Mouse (Mus musculus): Measurements from ENCODE around the gene Ralgds. TPM values are rescaled to one million over a fixed set of nuclear protein-coding genes. Genes with fewer than 3 reads are reported as not detected.

Gene Ralgds
- polyA plus RNA-seq, 1 experiment from 2014 or later: 12.2 TPM

GRCm38 (mm10) chr2:28525219-28525942 is 12.5 kb downstream of the Ralgds start:
- 19% methylated on average over 11 of the region's 11 CpGs for WGBS (ENCODE audit: insufficient replicate concordance)
- peaks cover 26% of the 10 kb centered on the region for H3K4me1 ChIP-seq (ENCODE audit: control insufficient read depth, insufficient read depth, low read length)
- H3K27ac ChIP-seq (ENCODE audit: low read depth, low read length): peak overlapping the region; percentile 66
- H3K9ac ChIP-seq (ENCODE audit: low read depth, low read length): peak overlapping the region; percentile 58; the same call in 1 of the 2 replicates
- no peak overlapping the region for H3K4me3 ChIP-seq (ENCODE audit: low read depth, low read length)
- H3K9me3 ChIP-seq (replicated peaks; ENCODE audit: control insufficient read depth, low read length): no peaks in the 10 kb centered on the region
- ATAC-seq (replicated peaks; ENCODE audit: insufficient number of reproducible peaks, low FRiP score, low TSS enrichment): peak; percentile 89
- H3K36me3 ChIP-seq (ENCODE audit: control insufficient read depth, insufficient read depth, low read length): no peaks in the 10 kb centered on the region
- peak overlapping the region; percentile 47 for H3K4me2 ChIP-seq
- H3K27me3 ChIP-seq (ENCODE audit: control insufficient read depth, insufficient read depth, low read length): no peaks in the 10 kb centered on the region

GRCm38 (mm10) chr2:28525943-28526876 is 13.3 kb downstream of the Ralgds start:
- Histone ChIP-seq H3K9ac (ENCODE audit: low read depth, low read length) (peak overlapping the region; percentile 43; the same call in 1 of the 2 replicates), H3K4me2 (peak overlapping the region; percentile 47; the same call in 1 of the 2 replicates), H3K4me1 (ENCODE audit: control insufficient read depth, insufficient read depth, low read length) (peaks cover 26% of the 10 kb centered on the region), H3K27ac (ENCODE audit: low read depth, low read length) (peak overlapping the region; percentile 66), H3K36me3 (ENCODE audit: control insufficient read depth, insufficient read depth, low read length) (no peaks in the 10 kb centered on the region), H3K9me3 (replicated peaks; ENCODE audit: control insufficient read depth, low read length) (no peaks in the 10 kb centered on the region), H3K4me3 (ENCODE audit: low read depth, low read length) (no peak overlapping the region), H3K27me3 (ENCODE audit: control insufficient read depth, insufficient read depth, low read length) (no peaks in the 10 kb centered on the region)
- WGBS (ENCODE audit: insufficient replicate concordance): 40% methylated on average over 12 of the region's 12 CpGs
- no peak for ATAC-seq (replicated peaks; ENCODE audit: insufficient number of reproducible peaks, low FRiP score, low TSS enrichment)

DNA sequence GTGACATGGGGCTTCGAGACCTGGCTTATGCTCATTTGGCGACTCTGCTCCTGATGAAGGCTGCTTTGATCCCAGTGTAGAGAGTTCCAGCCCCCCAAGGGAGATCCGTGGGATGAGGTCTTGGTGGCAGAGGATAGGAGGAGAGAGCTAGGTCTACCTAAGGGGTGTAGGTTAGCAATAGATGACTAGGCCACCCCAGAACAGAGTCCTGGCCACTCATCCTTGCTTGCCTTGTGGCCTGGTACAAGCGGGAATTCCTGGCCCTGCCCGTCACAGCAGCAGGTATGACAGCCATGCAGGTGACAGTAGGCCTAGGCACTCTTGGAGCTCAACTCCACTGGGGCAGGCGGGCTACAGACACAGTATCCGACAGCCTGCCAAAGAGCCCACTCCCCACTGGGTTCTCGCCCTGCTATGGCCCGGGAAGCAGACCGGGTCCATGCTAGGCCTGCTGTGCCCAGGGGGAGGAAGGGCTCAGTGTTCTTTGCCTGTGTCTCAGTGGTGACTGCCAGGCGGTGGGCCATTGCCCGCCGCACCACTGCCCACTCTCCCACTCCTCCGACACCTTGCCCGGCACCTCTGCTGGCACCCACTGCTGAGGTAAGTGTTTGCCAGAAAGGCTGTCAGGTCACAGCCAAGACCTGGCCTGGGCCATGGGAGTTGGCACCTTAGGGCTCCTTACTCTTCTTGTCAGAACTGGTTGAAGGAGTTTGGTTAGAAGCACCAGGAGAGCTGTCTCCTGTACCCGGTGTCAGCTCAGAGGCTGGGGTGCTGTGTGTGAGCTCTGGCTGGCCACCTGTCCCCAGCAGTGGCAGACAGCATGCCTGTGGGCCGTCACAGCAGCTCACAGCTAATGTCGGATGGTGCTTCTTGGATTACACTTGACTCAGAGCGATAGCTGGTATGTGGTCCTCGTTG is 14.8 kb downstream of the Ralgds start:
- WGBS (ENCODE audit: insufficient replicate concordance): 81% methylated on average over 20 of the region's 20 CpGs
- peaks cover 36% of the 10 kb centered on the region for H3K4me1 ChIP-seq (ENCODE audit: control insufficient read depth, insufficient read depth, low read length)
- no peaks in the 10 kb centered on the region for H3K36me3 ChIP-seq (ENCODE audit: control insufficient read depth, insufficient read depth, low read length)
- no peak overlapping the region for H3K4me2 ChIP-seq
- no peaks in the 10 kb centered on the region for H3K27me3 ChIP-seq (ENCODE audit: control insufficient read depth, insufficient read depth, low read length)
- no peak overlapping the region for H3K4me3 ChIP-seq (ENCODE audit: low read depth, low read length)
- H3K9me3 ChIP-seq (replicated peaks; ENCODE audit: control insufficient read depth, low read length): no peaks in the 10 kb centered on the region
- no peak overlapping the region for H3K9ac ChIP-seq (ENCODE audit: low read depth, low read length)
- no peak for ATAC-seq (replicated peaks; ENCODE audit: insufficient number of reproducible peaks, low FRiP score, low TSS enrichment)
- no peak overlapping the region for H3K27ac ChIP-seq (ENCODE audit: low read depth, low read length)

DNA sequence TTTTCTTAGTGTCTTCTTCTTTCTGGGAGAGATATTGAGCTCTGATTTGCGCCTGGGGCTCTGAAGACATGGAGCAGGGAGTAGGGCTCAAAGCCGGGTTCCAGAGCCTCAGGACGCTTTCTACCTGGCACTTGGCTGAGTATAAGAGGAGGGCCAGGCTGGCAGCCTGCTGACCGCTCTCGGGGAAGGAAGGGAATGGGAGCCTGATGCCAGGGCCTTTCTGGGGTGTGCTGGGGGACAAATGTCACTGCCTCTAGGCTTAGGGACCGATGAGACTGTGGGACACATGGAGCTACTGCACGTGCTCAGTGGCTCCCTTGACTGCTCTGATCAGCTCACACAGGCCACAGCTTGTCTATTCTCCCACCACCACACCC is 15.4 kb downstream of the Ralgds start:
- Histone ChIP-seq H3K36me3 (ENCODE audit: control insufficient read depth, insufficient read depth, low read length) (no peaks in the 10 kb centered on the region), H3K4me1 (ENCODE audit: control insufficient read depth, insufficient read depth, low read length) (peaks cover 38% of the 10 kb centered on the region), H3K4me2 (no peak overlapping the region), H3K27me3 (ENCODE audit: control insufficient read depth, insufficient read depth, low read length) (no peaks in the 10 kb centered on the region), H3K27ac (ENCODE audit: low read depth, low read length) (no peak overlapping the region), H3K4me3 (ENCODE audit: low read depth, low read length) (no peak overlapping the region), H3K9ac (ENCODE audit: low read depth, low read length) (no peak overlapping the region), H3K9me3 (replicated peaks; ENCODE audit: control insufficient read depth, low read length) (no peaks in the 10 kb centered on the region)
- ATAC-seq (replicated peaks; ENCODE audit: insufficient number of reproducible peaks, low FRiP score, low TSS enrichment): no peak
- 83% methylated on average over 7 of the region's 7 CpGs for WGBS (ENCODE audit: insufficient replicate concordance)

GRCm38 (mm10) chr2:28529856-28530255 is 16.9 kb downstream of the Ralgds start:
- Histone ChIP-seq H3K4me1 (ENCODE audit: control insufficient read depth, insufficient read depth, low read length) (peaks cover 43% of the 10 kb centered on the region), H3K9me3 (replicated peaks; ENCODE audit: control insufficient read depth, low read length) (no peaks in the 10 kb centered on the region), H3K27ac (ENCODE audit: low read depth, low read length) (no peak overlapping the region), H3K27me3 (ENCODE audit: control insufficient read depth, insufficient read depth, low read length) (no peaks in the 10 kb centered on the region), H3K4me2 (no peak overlapping the region), H3K36me3 (ENCODE audit: control insufficient read depth, insufficient read depth, low read length) (no peaks in the 10 kb centered on the region), H3K4me3 (ENCODE audit: low read depth, low read length) (no peak overlapping the region), H3K9ac (ENCODE audit: low read depth, low read length) (no peak overlapping the region)
- WGBS (ENCODE audit: insufficient replicate concordance): 80% methylated on average over 4 of the region's 4 CpGs
- no peak for ATAC-seq (replicated peaks; ENCODE audit: insufficient number of reproducible peaks, low FRiP score, low TSS enrichment)

GRCm38 (mm10) chr2:28530311-28530710 is 17.4 kb downstream of the Ralgds start:
- no peak overlapping the region for H3K4me2 ChIP-seq
- H3K9me3 ChIP-seq (replicated peaks; ENCODE audit: control insufficient read depth, low read length): no peaks in the 10 kb centered on the region
- no peak overlapping the region for H3K9ac ChIP-seq (ENCODE audit: low read depth, low read length)
- H3K4me3 ChIP-seq (ENCODE audit: low read depth, low read length): no peak overlapping the region
- H3K27me3 ChIP-seq (ENCODE audit: control insufficient read depth, insufficient read depth, low read length): no peaks in the 10 kb centered on the region
- 71% methylated on average over 7 of the region's 7 CpGs for WGBS (ENCODE audit: insufficient replicate concordance)
- no peak for ATAC-seq (replicated peaks; ENCODE audit: insufficient number of reproducible peaks, low FRiP score, low TSS enrichment)
- no peaks in the 10 kb centered on the region for H3K36me3 ChIP-seq (ENCODE audit: control insufficient read depth, insufficient read depth, low read length)
- no peak overlapping the region for H3K27ac ChIP-seq (ENCODE audit: low read depth, low read length)
- peaks cover 43% of the 10 kb centered on the region for H3K4me1 ChIP-seq (ENCODE audit: control insufficient read depth, insufficient read depth, low read length)

DNA sequence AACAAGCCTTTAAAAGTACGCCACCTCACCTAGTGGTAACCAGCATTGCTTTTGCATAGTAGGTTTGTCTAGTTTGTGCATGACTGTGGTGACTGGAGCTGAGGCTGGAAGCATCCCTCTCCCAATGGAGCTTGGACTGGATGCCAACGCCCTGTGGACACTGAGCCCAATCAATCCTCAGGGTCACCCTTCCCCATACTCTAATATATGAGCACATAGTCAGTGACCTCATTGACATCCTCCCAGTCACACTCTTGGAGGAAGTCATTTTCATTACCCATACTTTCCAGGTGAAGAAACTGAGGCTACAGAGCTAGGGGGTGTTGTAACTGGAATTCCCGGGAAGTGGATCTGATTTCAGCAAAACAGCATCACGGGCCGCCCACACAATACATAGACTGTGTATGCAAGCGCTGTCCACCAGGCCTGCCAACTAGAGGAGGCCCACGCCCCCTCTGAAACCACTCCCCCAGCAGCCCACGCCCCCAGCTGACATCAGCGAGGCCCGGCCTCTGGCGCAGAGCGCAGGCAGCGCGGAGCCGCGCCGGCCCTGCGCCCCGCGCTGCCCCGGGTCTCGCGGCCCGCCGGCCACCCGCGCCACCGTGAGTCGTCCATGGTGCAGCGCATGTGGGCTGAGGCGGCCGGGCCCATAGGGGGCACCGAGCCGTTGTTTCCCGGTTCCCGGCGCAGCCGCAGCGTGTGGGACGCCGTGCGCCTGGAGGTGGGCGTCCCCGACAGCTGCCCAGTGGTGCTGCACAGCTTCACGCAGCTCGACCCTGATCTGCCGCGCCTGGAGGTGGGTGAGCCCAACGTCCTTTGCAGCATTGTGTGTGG is 20.2 kb downstream of the Ralgds start:
- peaks cover 43% of the 10 kb centered on the region for H3K4me1 ChIP-seq (ENCODE audit: control insufficient read depth, insufficient read depth, low read length)
- peak overlapping the region; percentile 72 for H3K4me3 ChIP-seq (ENCODE audit: low read depth, low read length)
- H3K27ac ChIP-seq (ENCODE audit: low read depth, low read length): peak overlapping the region; percentile 81; the same call in 1 of the 2 replicates
- 3% methylated on average over 49 of the region's 49 CpGs for WGBS (ENCODE audit: insufficient replicate concordance)
- H3K9me3 ChIP-seq (replicated peaks; ENCODE audit: control insufficient read depth, low read length): no peaks in the 10 kb centered on the region
- no peaks in the 10 kb centered on the region for H3K36me3 ChIP-seq (ENCODE audit: control insufficient read depth, insufficient read depth, low read length)
- H3K27me3 ChIP-seq (ENCODE audit: control insufficient read depth, insufficient read depth, low read length): no peaks in the 10 kb centered on the region
- peak overlapping the region; percentile 84 for H3K4me2 ChIP-seq
- peak overlapping the region; percentile 77 for H3K9ac ChIP-seq (ENCODE audit: low read depth, low read length)
- ATAC-seq (replicated peaks; ENCODE audit: insufficient number of reproducible peaks, low FRiP score, low TSS enrichment): peak; percentile 88
